Mouse (Mus musculus) layer of hippocampus, adult 11-12 months (tissue): ENCODE data around the gene Gnai2.

Source experiments
- DNase-seq: peaks from one replicate; pipeline ENCODE4 v3.0.0; 2022; ENCODE audit warnings: low spot score

Gnai2 gene

DNA sequence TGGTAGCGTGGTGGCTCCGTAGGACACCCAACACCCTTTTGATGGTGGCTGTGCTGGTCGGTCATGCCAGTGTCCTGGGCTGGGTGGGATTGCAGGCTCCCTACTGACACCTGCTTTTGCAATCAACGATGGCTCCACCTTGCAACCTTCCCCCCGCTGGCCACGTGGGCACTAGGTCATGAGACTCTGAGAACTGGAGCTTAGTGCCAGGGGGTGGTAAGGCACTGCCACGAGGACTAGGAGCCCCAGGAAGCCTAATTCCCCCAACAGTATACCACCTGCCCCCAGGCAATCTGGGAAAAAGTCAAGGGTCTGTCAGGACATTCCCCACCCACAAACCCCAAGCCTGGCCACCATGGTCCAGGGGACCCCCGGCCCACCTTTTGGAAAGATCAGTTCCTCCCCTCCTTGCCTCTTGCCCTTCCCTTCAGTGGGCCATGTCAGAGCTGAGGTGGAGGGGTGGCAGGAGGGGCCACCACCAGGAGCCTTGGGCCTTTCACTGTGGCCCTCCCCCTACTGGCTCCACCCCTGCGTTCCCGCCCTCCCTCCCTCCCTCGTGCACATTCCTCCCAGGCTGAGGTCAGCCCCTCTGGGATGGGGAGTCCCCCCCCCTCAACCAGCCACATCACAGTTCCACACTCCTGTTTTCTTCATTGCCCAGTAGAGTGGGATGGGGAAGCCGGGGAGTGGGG is 26.3 kb downstream of the Gnai2 start, which contains the start of gene Sema3b:
Gene Sema3b, minus strand, starts transcription at position 489 of the 692 bp plus-strand sequence.
- DNase-seq: no peak

DNA sequence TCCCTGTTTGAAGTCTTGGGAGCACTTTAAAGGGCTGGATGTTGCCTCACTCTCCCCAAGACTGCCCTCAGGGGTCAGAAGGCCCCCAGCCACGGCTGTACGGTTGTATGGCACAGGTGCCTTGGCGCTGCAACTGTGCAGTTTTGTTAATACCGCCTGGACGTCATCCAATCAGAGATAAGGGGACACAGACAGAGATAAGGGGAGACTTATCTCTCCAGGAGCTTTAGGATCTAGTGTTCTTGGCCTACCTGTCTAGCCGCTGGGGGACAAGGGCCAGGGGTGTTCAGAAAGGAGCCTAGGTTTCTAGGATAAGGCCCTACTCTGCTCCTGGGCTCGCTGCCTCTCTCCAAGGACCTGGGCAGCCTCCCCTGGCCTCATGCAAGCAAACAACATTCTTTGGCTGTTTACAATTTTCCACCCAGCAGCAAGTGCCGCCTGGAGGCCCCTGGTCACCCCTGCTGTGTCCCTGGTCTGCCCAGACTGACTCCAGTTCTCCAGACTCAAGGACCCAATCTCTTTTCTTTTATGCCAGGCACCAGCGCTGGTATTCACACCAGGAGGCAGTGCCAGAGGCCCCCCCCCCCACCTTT is 27.4 kb downstream of the Gnai2 start:
- no peak for DNase-seq

DNA sequence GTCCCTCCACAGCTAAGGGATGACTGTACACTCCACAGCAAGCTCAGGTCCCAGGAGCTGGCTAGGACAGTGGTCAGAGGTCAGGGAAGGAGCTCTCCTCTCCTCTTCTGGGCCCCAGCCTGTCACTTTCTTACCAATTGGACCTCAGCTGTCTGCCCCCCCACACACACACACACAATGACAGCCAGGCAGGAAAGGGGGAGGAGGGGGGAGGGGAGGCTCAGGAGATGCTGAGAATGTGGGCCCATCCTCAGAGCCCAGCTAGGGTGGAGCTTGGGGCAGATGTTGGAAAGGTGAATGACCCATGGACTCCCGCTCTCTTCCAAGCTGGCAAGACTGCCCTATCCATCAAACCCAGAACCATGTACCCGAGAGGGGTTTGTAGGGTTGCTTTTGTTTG is 28.1 kb downstream of the Gnai2 start:
- DNase-seq: no peak

DNA sequence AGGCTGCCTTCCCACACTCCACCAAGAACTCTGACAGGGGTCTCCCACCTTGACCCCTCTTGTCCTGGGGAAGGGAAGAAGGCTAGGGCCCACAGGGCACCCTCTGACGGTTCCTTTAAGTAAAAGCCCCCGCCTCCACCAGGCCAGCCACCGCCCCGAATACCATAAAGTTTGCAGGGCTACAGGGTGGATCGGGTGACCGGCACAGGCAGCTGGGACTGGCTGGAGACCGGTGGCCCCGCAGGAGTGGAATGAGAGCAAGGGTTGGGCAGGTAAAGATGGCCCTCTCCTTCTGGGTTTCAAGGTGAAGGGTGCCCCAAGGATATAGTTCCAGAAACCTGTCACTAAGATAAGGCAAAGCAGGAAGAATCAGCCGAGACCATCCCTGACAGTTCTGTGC is 28.6 kb downstream of the Gnai2 start:
- no peak for DNase-seq

DNA sequence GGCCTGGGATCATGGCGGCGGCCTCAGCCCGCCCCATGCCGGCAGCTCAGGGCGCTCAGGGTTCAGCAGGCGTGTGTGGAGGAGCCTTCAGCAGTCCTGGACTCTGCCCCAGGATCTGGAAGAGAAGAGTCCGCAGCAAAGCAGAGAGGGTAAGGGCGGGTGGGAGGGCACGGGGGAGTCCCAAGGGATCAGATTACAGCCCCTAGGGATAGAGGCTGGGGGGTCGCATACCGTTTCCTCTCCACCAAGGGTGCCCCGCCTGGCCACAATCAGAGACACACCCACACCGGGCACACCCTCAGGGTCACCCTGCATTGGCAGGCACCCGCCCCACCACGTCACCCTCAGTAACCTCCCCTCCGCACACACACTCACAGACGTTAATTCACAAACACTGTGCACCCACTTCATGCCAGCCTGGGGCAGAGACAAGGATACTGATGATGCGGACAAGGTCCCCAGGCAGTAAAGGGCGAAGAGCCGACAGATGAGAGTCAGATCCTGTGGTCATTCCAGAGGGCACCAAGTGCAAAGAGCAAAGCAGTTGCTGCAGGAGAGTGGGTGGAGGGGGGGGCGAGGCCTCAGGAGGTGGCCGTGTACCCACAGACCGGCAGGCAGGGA is 30.0 kb downstream of the Gnai2 start:
- DNase-seq: no peak

DNA sequence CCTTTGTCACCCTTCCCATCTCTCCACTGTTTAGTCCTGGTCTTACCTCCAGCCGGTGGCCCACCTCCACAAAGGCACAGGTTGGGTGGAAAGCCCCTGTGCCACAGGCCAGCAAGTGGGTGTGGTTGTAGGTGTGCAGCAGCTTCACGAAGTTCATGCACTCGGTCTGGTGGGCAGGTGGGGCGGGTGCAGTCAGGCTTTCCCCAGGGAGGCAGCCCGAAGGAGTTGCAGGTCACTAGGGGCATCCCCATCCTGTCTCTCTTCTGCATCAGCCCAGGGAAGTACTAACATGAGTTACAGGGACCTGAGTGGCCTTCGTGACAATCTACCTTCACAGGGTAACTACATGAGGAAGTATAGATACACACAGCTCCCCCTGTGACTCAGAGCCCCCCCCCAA is 31.9 kb downstream of the Gnai2 start:
- DNase-seq: no peak

DNA sequence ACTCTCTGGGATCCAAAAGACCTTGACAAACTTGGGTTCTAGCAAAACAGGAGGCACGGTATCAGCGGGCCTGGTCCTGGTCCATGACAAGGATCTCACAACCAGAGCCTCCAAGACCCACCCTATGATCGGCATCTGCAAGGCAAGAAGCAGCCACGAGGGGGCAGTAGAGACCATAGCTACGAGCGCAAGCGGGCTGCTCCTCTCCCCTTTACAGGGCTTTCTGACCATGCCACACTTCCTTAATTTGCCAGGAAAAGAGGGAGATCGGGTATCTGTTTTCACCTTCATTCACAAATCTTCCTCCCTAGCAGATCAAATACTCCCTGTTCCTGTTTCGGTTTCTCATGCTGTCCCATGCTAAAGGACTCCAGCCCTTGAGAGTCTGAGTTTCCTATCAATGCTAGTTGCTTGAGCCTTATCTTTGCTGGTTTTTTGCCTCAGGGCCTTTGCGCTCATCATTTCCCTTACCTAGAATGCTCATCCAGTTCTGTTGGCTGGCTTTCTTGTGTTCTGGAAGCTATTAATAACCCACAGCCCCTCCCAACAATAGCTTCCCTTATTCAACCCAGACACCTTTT is 33.0 kb downstream of the Gnai2 start:
- DNase-seq: peak; percentile 92

DNA sequence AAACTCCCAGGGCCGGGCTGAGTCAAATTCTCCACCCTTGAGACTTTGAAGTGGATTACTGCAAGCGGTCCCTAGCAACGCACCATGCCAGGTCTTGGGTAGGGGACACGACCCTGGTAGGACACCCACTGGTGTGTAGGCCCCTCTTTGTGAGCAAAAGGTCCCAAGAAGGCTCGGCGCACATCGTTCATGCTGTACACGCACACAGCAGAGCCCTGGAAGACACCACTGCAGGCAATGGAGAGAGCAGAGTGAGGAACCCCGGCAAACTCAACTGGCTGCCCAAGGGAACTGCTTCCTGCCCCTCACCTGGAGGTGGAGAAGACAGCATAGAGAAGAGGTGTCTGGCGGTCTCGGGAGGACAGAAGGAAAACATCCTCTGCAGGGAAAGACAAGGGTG is 33.9 kb downstream of the Gnai2 start:
- no peak for DNase-seq

DNA sequence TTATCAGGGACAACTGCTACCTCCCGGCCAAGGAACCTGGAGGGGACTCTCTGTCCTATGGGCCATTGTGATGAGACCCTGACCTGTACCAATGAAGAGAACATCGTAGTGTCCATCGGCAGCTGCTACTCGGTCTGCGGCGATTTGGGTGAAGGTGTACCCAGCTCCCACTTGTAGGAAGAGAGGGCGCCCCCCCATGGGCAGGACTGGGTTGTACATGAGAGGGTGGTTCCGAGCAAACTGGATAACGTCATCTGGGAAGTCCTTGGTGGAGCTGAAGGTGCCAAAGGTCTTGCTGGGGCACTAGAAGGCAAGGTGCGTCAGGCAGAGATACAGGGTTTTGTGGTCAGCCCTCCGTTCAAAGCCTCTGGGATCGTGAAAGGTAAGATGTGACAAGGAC is 34.4 kb downstream of the Gnai2 start:
- DNase-seq: no peak

DNA sequence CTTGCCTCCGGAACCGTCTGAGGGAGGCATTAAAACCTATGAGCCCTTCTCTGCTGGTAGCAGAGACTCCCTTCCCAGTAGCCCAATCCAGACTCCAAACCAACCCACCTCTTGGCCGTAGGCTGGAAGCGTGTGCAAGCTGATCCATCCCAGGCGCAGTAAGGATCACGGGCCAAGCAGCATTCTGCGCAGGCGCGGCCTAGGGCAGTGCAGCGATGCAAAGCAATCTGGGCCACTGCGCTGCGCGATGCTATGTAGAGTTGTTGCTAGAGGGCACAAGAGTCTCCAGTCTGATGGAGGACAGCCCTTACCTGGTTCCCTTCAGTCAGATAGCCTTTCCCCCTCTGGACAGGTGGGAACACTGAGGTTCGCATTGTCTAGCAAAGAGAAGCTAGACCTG is 35.3 kb downstream of the Gnai2 start:
- DNase-seq: no peak

DNA sequence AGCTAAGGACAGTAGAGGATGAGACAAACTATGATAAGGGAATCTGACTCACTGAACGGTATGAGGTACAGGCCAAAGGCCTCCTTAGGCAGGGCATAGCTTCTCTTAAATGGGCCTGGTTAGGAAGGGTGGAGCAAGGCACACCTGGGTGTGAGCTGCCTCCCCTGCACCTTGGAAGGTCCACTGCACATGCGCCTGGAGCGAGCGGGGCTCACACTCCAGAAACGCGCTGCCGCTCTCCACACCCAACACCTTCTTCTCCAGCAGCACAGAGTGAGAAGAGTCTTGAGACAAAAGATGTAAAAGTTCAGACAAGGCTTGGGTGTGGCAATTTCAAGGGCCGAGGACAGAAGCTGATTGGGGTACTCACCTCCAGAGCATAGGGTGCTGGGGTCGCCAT is 35.7 kb downstream of the Gnai2 start:
- DNase-seq: no peak

DNA sequence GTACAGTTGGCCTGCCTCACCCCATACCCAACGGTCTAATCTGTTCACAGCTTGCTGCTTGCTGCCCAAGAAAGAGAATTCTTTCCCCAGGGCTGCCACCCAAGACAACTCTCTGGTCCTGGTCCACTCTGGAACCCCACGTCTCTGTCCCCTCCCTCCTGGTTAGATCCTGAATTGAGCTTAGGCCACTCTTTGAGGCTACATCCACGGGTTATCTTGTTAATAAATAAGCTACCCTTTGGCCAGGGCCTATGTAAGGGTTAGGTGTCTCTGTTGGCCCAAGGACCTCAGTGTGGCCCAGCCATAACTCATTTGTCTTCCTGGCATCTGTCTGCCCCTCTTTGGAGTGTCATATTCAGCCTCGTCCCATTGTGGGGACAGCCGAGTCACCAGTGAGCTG is 36.8 kb downstream of the Gnai2 start:
- DNase-seq: no peak

DNA sequence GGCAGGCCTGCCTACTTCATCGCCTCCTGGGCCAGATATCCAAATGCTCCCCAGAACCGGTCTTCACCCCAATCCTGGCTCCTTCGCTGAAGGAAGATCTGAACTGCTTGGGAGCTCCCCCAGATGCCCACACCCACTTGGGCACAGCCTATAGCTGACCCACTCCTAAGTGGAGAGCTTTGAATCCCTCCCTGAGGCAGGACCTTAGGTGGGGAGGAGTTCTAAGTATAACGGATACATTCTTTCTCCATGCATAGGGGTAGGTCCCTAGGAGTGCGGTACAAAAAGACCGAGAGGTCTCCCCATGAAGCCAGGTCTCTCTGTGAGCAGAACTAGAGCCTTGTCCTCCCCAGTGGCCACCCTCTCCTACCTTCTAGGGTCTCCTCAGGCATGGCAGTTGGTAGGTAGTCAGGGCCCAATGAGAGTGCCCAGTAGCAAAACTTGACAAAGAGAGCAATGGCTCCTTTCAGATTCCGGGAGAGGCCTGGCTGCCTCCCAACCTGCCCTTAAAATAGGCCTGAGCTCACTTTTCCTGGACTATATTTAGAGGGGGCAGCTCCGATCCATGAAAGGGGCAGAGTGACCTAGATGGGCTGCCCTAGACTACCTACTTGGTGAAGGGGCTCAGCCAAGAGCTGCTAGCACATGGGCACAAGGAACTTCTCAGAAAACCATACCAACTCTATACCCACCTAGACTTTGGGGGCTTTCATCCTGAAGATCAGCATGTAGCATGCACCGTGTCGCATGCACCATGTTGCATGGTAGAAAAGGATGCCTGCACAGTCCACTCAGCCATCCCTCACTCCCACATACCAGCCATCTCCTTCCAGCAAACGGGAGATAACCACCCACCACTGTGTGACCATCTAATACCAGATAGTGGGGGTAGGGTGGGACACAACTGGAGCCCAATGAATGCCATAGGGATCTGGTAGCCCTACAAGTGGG is 38.3 kb downstream of the Gnai2 start:
- no peak for DNase-seq

DNA sequence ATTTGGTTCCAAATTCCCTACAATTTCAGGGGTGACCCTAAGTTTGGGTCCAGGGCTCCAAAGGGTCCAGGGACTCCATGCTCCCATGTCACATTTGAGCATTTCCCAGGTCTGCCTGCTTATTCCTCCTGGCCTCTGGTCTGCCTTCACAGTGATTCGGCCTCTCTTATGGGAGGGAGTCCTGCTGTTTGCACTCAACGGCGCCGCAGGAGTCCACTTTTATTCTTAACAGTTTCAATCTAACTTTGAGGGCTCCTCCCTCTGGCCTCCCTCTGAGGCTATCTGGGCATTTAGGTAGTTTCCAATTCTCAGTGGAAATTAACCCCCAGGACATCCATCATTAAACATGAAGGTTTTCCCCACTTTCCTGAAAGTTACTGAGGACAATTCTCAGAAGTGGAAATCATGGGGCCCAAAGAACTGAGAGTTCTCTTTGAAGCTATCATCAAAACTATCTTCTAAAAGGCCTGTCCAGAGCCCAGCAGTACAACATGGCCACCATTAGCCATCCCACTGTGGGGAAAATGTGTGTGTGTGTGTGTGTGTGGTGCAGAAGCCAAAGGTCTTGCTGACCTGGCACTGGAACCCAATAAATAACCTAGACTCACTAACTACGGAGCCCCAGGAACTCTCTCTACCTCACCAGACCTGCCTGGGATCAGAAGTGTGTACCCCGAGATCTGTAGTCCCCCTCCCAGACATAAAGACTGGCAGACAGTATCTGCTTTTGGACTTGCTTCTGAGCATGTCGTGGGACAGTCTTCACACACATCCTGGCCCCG is 40.7 kb downstream of the Gnai2 start:
- no peak for DNase-seq

DNA sequence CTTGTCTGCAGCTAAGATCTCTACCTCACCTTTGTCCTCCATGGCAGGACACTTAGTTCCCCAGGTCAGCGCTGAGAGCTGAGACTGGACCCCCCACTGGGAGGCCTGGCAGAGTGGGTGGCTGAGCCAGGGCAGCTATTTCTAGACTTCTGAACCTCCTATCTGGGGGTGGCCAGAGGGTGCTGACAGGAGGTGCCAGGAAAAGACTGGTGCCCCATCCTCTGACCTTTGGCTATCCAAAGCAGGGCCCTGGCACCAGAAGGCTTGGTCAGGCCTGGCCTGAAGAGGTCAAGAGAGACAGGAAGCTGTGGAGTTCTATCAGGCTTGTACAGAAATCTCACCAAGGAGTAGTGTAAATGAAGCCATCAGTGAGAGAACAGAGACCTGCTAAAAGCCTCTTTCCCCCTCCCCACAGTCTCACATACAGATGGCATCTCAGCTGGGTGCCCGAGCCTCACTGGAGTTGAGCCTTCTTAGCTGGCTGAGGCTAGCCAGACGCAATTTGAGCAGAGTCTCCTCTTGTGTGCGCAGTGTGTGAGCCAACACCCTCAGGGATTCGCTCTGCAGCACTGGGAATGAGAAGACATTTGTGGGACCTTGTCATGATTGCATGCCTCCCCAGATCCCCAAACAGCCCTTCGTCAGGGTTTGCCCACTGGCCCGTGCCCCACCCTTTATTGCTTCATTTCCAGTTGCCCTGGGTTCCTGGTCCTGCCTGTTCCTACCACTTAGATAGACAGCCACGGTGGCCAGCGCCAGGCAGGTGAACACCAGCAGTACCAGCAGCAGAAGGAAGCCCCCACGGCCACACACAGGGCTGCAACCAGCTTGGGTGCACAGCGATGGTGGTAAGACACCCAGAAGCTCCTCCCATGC is 41.8 kb downstream of the Gnai2 start:
- no peak for DNase-seq

DNA sequence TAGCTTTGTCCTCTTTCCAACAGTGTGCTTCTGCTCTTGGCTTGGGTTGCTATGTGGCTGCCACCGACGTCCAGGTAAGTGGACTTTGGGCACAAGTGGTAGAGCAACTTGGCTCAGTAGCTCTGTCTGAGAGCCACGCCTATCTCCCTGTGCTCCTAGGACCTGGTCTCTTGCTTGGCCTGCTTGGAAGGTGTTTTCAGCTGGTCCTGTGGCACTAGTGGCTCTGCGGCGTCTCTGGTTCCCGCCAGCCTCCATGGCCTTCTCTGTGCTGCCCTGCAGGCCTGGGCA is 44.5 kb downstream of the Gnai2 start:
- no peak for DNase-seq

DNA sequence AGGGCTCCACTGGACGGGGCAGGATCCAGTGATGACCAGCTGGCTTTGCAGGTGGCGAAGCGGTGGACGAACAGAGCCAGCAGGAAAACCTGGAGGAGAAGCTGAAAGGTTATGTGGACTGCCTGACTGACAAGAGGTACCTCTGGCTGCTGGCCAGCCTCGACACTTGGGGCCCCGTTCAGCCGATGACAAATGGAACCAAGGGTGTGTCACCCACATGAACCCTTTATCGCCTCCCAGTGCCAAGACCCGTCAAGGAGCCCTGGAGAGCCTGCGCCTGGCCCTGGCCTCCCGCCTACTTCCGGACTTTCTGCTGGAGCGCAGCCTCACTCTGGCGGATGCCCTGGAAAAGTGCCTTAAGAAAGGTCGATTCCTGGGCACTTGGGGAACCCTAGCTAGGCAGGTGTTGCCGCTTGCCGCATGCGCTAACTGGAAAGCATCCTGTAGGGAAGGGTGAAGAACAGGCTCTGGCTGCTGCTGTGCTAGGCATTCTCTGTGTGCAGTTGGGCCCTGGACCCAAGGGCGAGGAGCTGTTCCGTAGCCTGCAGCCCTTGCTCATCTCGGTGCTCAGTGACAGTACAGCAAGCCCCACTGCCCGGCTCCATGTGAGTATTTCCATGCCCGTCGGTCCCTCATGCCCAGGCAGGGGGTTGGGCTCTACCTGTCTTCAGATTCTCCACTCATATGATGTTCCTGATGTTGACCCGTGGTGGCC is 45.0 kb downstream of the Gnai2 start:
- DNase-seq: no peak

DNA sequence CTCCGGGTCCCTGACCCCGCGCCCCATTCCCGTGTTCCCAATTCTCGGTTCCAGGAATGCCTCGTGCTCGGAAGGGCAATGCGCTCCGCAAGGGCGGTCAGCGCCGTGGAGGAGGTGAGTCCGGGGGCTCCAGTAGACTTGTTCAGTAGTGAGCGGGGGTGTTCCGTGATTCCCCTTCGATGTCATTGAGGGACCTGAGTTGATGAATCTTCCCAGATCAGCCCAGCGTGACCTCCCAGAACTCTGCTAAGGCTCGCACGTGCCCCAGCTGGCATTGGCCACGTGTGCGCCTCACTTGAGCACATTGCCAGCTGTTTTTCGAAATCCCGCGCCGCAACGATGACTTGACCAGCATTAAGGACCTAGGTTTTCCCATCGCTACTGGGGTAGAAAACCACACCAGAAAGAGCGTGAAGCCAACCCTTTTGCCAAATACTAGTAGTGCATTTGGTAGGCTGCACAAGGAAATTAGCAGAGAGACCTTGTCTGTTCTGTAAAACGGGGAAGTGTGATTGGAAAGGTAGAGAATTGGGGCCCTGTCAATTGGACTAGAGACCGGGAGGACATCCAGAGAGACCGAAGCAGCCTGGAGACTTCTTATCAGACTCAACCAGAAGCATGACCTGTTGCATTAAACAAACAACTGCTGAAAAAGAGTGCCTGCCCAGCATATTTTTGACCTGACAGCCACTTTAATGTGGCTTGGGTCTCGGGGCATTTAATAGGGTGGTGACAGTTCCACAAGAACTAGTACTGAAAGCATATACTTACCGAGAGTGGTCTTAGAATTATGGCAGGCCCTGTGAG is 47.1 kb downstream of the Gnai2 start:
- DNase-seq: peak; percentile 57
